Mouse (Mus musculus) embryonic fibroblast, embryonic 13.5 days (primary cell): ENCODE results near the gene Cnr1. TPM values are rescaled to one million over a fixed set of nuclear protein-coding genes. Genes with fewer than 3 reads are reported as not detected.

ENCODE experiments used
- H3K27ac ChIP-seq: 2 replicates; pipeline ENCODE4 v1.5.1; 2012; ENCODE audit warnings: low read length, control low read depth, inconsistent platforms; ENCODE audit not compliant: insufficient read depth
- H3K4me1 ChIP-seq: 2 replicates; pipeline ENCODE4 v1.6.1; 2011; ENCODE audit warnings: low read length; ENCODE audit not compliant: control insufficient read depth, insufficient read depth
- H3K4me3 ChIP-seq: 2 replicates; pipeline ENCODE4 v1.5.1; 2011; ENCODE audit warnings: mild to moderate bottlenecking, control low read depth, low read length; ENCODE audit not compliant: insufficient read depth
- CTCF ChIP-seq: IDR thresholded peaks from 2 replicates; pipeline ENCODE4 v1.5.1; 2011; ENCODE audit warnings: mild to moderate bottlenecking, control low read depth, low read length, moderate library complexity, borderline replicate concordance; ENCODE audit not compliant: insufficient read depth
- POLR2A ChIP-seq: IDR thresholded peaks from 2 replicates; pipeline ENCODE4 v1.6.1; 2011; ENCODE audit warnings: low read depth, mild to moderate bottlenecking, control low read depth, low read length, moderate library complexity
- polyA plus RNA-seq: library from polyadenylated mRNA; stranded (reverse); fragments of >200 nt; gene quantifications from 2 replicates; pipeline ENCODE4 v1.2.4, GENCODE M21; 2011; ENCODE audit warnings: low read depth; ENCODE audit not compliant: missing spikeins, insufficient read length

Gene Cnr1
- polyA plus RNA-seq, 1 experiment = 1.1 TPM

GRCm38 (mm10) chr4:33927644-33928043 is 3.3 kb downstream of the Cnr1 start:
- Histone ChIP-seq H3K4me1 (no peaks in the 10 kb centered on the region), H3K4me3 (no peak overlapping the region), H3K27ac (no peak overlapping the region)
- no peak for TF ChIP-seq POLR2A
- TF ChIP-seq CTCF = no peak

DNA sequence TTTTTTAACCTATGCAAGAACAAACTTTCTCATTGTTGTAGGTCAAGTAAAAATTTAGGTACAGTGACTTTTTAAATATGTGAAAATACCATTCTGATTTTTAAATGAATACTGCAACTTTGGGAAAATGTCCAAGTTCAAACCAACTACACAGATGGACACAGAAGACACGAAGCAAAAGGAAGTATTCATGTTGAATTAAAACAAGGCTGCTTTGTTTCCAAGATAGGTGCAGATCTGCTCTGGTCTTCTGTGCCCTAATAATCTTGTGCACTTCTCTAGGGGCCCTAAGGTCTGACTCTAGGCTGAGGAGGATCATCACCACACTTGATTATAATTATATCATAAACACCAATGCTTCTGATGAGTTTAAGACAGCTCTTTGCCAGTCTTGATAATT is 4.1 kb downstream of the Cnr1 start:
- Histone ChIP-seq H3K4me1 (no peaks in the 10 kb centered on the region), H3K27ac (no peak overlapping the region), H3K4me3 (no peak overlapping the region)
- TF ChIP-seq CTCF = no peak
- no peak for TF ChIP-seq POLR2A

DNA sequence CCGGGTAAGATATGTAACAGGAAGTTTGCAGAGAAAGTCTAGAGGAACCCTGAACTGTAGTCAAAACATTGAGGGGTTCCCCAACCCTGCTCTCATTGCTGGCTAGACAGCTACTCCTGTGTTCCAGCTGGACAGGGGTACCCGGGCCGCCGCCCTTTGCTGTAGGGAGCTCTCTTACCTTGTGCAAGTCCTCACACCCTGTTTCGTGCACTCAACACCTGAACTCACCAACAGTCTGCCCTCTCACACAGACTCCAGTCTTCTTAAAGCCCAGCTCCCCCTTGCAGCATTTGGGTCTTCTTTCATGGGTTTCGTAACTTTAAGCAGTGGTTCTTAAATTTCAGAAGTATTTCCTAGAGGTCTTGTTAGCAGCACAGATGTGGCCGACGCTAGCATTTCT is 7.0 kb downstream of the Cnr1 start:
- H3K4me3 ChIP-seq = no peak overlapping the region
- TF ChIP-seq CTCF (no peak), POLR2A (no peak)
- no peaks in the 10 kb centered on the region for H3K4me1 ChIP-seq
- no peak overlapping the region for H3K27ac ChIP-seq

DNA sequence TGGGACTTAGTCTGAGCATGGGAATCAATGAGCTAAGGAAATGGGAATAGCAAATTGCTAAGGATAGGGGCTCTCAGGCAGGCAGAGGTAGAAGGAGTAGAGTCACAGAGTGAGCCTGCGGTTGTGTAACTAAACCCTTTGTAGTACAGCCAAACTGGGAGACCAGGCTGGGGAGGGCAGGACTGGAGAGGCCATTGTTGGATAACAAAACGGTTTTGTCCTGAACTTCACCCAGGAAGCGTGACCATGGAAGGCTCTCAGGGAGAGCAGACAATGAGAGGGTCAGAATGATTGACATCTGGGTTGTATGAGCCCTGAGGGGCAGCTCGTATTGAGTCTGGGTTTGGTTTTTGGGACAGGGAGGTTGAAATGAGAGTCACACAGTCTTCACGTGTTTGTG is 17.2 kb downstream of the Cnr1 start:
- no peak overlapping the region for H3K4me3 ChIP-seq
- H3K27ac ChIP-seq = no peak overlapping the region
- no peaks in the 10 kb centered on the region for H3K4me1 ChIP-seq
- TF ChIP-seq CTCF (no peak), POLR2A (no peak)

GRCm38 (mm10) chr4:33943936-33944335 is 19.5 kb downstream of the Cnr1 start:
- H3K4me3 ChIP-seq = no peak overlapping the region
- no peaks in the 10 kb centered on the region for H3K4me1 ChIP-seq
- TF ChIP-seq CTCF = no peak
- TF ChIP-seq POLR2A = no peak
- H3K27ac ChIP-seq = no peak overlapping the region

DNA sequence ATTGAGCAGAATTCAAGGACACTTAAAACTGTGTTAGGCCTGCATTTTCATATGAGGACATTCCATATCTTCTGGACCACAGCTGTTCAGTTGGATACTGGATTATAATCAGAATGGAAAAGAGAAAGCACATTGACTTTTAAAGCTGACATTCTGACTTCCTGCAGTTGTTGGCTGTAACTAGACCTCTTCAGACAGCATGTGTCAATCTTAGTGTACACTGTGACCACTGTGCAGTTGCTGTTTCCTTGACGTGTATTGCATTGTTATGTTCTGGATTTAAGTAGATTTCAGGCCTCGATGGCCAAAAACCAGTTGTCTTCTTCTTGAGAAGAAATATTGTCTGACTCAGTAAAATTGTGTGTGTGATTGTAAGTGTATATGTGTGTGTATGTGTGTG is 21.3 kb downstream of the Cnr1 start:
- Histone ChIP-seq H3K4me3 (no peak overlapping the region), H3K4me1 (no peaks in the 10 kb centered on the region), H3K27ac (no peak overlapping the region)
- TF ChIP-seq POLR2A = no peak
- TF ChIP-seq CTCF = no peak

GRCm38 (mm10) chr4:33947584-33947983 is 23.2 kb downstream of the Cnr1 start:
- Histone ChIP-seq H3K4me3 (no peak overlapping the region), H3K27ac (no peak overlapping the region), H3K4me1 (no peaks in the 10 kb centered on the region)
- TF ChIP-seq POLR2A = no peak
- no peak for TF ChIP-seq CTCF

DNA sequence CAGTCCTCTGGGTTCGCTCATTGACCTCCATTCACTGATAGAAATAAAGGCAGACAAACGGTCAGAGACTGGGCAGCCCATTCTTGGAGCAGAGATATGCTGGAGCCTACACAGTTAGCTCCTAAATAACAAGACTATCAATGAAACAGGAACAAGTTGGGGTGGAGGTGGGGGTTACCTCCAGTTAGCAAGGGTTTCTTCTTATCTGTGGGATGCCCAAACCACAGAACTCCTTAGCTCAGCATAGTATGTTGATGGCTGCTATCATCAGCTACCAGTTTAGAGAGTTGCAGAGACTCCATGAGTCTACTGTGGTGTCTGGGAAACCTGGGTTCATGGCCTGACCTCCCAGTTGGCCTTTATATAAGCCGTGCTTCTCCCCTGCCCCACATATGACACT is 33.0 kb downstream of the Cnr1 start:
- no peaks in the 10 kb centered on the region for H3K4me1 ChIP-seq
- H3K4me3 ChIP-seq = no peak overlapping the region
- no peak overlapping the region for H3K27ac ChIP-seq
- TF ChIP-seq CTCF (no peak), POLR2A (no peak)

- no peak for TF ChIP-seq POLR2A
- no peak for TF ChIP-seq CTCF
- Histone ChIP-seq H3K27ac (no peak overlapping the region), H3K4me3 (no peak overlapping the region), H3K4me1 (no peaks in the 10 kb centered on the region)
These were observed 34.1 kb downstream of the Cnr1 start for GRCm38 (mm10) chr4:33958515-33958914.

- Histone ChIP-seq H3K27ac (no peak overlapping the region), H3K4me1 (no peaks in the 10 kb centered on the region)
- TF ChIP-seq CTCF (no peak), POLR2A (no peak)
These were observed 35.4 kb downstream of the Cnr1 start for GRCm38 (mm10) chr4:33959841-33960240.

DNA sequence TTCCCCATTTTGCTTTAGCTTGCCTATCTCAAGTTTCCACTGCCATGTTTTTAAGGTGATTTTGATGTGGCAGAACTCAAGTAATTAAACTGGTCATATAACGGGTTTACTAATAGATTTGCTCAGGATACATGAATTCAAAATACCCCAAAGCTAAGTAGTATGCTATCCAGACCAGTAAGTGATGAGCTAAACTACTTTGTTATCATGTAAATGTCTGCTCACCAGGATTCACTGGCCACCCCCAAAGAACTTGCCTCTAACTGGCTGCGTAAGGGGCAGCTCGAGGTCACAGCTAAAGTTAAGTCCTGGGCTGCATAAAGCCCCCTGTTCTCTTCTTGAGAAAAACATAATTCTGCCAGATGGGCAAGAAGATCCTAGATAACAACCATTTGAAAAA is 46.3 kb downstream of the Cnr1 start:
- no peak overlapping the region for H3K27ac ChIP-seq
- H3K4me3 ChIP-seq = no peak overlapping the region
- TF ChIP-seq POLR2A (no peak), CTCF (no peak)
- no peaks in the 10 kb centered on the region for H3K4me1 ChIP-seq

More at GRCm38 (mm10) chr4:33959841-33960240, 35.4 kb downstream of the Cnr1 start:
- no peak overlapping the region for H3K4me3 ChIP-seq
